Mouse (Mus musculus): ENCODE measurements around the gene Fcna.

The Fcna gene

DNA sequence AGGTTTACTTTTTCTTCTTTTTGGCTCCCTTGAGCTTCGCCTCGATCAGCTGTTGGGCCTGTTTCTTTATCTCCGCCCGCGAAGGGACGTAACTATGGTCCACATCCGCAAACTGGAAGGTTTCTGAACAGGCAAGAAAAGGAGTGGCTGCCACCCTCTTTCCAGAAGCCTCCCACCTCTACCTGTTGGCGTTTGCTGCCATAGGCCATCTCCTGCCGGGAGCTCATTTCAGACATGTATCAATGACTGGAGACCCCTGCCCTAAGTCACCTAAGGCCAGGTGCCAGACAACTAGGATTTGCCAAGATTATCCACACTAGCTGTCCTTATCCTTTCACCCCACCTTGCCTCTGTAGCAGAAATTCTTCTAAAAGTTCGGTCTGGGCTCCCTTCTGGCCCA lies 19.2 kb downstream of the Fcna start:
- no peak for DNase-seq (ENCODE audit: low spot score in 2 of 2)

DNA sequence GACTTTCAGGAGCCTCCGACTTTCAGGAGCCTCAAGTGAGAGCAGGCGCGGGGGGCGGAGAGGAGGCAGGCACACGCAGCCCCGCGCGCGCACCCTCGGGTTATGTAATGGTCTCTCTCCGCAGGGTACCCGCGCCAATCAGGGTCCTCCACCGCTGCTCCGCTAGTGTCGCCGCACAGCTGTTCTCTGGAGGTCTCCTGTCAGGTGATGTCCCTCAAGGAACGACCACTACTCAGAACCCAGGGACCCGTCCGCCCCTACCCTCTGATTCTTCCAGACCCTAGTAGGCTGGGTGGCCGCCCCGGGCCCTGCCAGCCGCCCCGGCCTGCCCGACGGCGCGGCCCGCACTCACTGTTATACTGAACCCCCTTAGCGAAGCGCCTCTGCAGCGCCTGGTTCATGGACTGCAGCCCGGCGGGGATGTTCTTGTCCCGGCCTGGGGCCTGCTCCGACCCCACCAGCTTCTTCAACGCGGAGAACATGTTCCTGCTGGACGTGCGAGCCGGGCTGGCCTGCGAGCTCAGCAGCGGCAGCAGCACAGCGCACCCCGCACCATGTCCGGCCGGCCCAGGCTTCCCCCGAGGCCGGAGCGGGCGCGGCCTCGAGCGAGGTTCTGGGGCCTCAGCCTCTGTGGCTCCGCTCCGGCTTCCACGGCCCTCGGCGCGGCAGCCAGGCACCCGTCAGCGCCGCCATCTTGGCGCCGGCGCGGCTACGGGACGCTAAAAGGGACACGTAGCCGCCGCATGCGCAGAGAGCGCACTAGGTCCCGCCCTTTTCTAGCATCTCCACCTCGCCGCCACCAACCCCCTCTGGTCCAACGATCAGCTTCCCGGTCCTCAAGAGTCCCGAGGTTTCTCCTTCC lies 19.8 kb downstream of the Fcna start, which contains the start of gene Rabl6:
Rabl6 (minus strand) TSS at position 761 of the 862 bp plus-strand sequence.
- DNase-seq (ENCODE audit: low spot score in 2 of 2): peak; percentile 71 to 80

DNA sequence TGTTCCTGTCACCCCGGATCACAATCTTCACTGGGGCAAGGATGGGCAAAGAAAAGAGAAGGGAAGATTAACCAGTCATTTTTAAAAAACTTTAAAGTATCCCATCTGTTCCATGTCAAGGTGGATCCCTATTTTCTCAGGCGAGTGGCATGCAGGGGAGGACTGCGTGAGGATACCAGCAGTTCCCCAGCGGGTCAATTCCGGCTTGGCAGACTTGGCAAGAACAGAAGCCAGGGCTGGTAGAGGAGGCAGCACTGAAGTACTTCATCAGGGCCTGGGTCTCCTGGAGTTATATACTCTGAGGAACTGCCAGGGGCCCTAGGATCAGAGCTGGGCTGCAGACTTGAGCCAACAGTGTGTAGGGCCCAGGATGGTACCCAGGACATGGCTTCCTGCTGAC lies 25.3 kb downstream of the Fcna start:
- DNase-seq (ENCODE audit: low spot score in 2 of 2): no peak

DNA sequence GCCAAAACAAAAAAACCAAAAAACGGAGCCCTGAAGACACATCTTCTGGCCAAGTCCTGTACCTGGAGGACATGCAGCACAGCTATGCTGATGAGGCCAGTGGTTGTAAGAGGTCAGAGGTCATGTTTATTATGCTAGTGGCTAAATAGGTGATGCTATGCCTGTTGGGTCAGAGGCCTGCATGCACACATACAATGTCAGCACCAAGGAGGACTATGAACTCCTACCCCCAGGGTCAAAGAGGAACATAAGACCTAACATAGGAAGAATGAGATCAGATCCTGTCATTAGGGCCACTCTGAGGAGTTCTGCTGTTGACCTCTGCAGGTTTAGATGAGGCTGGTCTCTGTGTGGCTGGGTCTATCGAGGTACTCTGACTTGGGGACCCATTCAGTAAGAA lies 27.8 kb downstream of the Fcna start:
- DNase-seq (ENCODE audit: low spot score in 2 of 2): no peak

DNA sequence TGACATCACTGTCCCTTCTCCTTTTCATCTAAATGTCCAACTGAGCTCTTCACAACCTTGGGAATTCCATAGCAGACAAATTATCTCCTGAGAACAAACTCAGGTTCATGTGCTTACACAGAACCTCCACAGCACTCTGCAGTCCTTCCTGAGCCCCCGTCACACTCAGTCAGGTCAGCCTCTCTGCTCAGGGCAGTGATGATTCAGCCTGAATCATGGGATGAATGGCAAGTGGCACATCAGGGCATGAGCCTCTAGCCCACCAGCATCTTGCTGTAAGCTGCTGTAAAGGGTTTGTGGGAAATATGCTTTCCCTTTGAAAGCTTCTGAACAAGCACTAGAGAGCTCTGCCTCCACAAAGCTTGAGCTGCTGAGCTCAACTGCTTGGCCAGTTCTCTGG lies 29.1 kb downstream of the Fcna start:
- DNase-seq (ENCODE audit: low spot score in 2 of 2): no peak

DNA sequence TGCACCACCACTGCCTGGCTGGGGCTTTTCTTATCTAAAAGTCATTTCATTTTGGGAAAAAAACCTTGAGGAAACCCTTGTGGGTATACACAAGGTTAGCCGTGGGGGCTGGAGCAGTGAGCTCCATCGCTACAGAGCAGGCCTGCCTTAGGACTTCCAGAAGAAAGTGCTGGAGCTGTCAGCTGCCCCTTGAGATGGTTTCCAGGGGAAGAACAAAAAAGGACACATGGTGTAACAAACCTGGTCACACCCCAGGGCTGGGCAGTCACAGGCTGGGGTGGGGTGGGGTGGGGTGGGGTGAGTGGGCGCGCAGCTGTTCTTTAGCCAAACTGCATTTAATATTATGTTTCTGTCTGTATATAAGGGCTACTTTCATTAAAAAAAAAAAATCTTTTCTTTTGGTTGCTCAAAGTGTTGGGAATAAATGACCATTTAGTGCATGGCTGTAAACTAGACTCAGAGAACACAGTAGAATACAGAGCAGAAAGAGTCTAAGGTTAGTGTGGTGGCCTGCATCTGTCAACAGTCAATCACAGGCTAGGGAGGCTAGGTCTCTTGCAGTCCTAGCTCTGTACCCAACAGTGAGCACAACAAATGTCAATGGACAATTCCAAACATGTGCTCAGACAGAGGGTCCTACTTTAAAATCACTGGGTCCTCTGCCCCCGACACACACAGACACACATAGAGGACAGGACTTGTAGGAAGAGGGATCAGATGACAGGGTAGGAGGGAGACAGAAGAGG lies 30.9 kb downstream of the Fcna start:
- no peak for DNase-seq (ENCODE audit: low spot score in 2 of 2)

DNA sequence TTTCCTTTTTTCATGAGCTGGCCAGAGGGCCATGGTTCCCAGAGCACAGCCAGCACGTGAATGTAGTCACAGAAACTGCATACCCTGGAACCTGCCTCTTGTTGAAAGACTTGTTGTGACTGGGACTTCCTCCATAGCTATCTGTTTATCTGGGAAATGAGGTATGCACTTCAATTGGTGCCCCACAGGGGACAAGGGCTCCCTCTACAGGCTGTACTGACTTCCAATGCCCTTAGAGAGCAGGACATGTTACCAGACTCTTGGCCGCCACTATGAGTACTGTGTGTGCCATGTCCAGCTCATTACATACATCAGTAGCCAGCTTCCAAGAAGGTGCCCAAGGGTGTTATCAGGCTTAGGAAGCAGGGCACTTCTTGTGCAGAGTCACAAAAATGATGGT lies 36.0 kb downstream of the Fcna start:
- no peak for DNase-seq (ENCODE audit: low spot score in 2 of 2)

DNA sequence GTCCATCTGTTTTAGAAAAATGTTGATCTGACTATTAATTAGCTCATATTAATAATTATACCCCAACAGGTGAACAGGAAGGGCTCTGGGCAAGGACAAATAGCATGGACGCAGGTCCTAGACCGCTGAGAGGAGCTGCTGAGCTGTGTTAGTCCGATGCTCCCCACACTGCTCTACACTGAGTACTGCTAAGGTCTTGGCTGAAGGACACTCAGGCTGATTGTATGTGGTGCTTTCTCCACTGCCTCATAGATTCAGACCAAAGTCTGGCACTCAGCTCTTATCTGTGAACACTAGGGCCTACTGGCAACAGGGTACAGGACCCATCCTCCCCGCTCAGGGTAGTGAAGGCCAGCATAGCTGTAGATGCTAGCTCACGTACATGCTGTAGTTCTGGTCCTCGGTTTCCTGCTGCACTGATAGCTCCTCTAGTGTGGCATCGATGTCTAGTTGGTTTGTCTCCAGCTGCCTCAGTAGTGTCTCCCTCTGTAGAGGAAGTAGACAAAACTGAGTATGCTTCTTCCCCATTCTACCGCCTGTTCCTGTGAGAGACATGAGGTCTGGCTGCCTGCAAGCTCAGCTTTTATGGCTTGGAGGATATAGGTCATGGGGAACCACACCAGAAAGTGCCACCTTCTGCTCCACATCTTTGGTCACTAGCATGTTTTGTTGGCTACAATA lies 39.5 kb downstream of the Fcna start:
- no peak for DNase-seq (ENCODE audit: low spot score in 2 of 2)

DNA sequence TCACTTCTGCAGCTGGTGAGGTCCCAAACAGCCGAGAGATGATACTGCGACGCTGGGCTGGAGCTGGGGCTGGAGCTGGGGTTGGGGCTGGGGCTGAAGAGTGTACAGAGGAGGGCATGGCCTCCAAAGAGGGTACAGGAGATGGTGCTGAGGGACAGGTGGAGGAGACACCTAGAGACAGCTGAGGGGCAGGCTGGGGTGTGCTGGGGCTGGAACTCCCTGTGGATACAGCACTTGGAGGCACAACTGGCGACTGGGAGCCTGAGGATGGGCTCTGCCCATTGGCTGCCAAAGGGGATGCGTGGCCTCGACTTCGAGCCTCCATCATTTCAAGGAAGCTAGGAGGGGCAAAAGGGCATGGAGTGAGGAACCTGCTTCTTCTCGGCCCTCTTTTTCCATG lies 40.5 kb downstream of the Fcna start:
- DNase-seq (ENCODE audit: low spot score in 2 of 2): no peak

DNA sequence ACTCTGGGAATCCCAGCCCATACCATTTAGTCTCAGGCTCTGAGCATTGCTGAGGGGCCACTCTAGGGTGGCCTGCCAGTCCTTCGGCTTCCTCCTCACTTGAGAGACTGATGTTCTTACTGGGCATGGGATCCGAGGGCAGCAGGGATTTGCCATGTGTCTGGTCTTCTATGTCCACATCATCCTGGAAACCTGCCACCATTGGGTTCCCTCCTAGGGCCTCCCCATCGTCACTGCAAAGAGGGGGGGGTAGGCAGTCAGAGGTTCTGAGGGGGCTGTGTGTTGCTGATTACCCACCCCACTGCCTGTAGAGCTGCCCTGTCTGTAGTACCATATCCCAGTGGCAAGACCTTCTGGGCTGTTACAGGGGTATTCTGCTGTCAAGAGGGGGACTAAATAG lies 42.2 kb downstream of the Fcna start:
- DNase-seq (ENCODE audit: low spot score in 2 of 2): no peak

DNA sequence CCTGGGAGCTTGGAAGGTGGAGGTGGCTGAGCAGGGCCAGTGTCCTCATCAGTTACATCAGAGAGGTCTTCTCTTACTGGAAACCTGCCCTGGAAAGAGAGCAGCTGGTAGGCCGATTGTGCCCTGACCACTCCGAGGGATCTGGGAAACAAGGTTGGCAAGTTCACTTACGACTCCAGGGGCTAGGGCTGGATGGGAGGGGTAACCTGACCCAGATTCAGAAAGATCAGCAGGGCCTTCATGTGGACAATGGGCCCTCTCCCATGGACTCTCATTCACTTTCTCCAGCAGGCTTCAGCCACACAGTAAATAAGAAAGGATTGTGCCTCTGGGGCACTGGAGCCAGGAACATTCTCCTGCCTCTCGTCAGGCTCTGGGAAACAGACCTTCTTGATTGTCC lies 43.0 kb downstream of the Fcna start:
- no peak for DNase-seq (ENCODE audit: low spot score in 2 of 2)

DNA sequence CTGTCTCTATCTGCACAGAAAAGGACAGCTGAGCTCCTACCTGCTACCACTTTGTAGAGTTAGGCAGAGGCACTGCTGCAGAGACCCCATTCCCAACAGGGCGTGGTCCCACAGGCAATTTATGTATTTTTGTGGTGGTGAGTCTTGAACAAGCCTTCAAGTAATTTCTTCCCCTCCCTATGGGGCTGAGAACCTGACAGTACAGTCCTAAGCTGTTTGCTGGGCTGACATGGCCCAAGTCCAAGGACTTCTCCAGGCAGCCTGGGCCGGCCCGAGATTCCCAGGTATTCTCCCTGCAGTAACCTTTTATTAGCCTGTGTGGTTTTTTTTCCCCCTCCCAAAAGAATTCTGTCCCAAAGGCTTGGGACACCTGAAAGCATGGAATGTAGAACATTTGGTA lies 43.7 kb downstream of the Fcna start:
- no peak for DNase-seq (ENCODE audit: low spot score in 2 of 2)

DNA sequence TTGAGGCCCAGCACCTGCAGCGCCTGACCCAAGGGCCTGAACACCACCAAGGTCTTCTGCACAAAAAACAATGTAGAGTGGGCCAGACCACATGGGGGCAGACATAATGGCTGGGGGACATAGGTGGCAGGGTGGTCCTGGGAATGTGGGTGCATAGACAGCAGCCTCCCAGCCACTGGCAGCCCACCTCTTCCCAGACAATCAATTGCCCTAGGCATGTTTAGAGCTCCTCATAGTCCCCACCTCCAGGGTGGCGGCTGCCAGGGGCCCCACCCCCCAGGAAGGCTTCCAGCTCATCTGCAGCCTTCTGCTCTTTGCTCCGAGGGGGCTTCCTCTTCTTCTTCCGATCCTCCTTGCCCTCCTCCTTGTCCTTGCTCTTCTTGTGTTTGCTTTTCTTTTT lies 44.3 kb downstream of the Fcna start:
- DNase-seq (ENCODE audit: low spot score in 2 of 2): no peak

DNA sequence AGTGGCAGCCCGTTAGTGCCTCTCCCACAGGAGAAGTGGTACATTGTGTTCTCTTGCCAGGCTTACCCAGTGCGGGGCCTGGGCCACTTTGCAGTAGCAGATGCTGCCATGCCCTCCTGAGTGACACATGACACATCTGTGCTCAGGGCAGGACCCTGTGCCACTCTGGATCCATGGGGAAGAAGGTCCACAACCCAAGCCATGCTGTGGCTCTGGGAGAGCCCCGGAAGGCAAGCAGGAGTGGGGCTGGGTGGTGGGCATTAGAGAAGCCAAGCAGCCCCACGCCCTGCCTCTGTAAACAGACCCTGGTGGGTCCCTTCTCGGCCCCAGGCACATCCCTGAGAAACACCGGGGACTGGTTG lies 44.7 kb downstream of the Fcna start:
- DNase-seq (ENCODE audit: low spot score in 2 of 2): no peak

DNA sequence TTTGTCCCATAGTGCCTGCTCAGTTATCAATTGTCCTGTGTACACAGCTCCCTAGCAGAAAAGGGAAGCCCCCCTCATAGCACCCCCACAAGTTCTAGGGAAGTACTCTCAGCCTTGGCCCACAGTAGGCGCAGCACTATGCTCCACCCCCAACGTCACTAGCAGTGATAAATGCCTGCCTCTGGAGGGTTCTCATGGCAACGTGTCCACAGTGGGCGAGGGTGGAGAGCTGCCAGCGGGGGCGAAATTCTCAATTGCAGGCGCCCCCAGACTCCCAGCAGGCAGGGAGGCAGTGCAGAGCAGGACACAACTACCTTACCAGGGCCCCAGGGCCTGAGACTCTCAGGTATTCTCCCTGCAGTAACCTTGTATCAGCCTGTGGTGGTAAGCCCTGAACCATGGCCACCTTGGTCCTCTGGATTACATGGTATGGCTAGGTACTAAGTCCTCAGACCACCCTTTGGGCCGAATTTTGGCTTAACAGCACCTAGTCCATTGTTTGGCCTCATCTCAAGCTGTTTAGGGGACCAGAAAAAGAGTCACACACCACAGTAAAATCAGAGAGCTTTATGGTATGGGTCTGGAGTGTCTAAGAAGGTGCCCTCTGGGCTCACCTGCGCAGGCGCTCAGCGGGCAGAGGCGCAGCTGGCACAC lies 45.2 kb downstream of the Fcna start:
- no peak for DNase-seq (ENCODE audit: low spot score in 2 of 2)

DNA sequence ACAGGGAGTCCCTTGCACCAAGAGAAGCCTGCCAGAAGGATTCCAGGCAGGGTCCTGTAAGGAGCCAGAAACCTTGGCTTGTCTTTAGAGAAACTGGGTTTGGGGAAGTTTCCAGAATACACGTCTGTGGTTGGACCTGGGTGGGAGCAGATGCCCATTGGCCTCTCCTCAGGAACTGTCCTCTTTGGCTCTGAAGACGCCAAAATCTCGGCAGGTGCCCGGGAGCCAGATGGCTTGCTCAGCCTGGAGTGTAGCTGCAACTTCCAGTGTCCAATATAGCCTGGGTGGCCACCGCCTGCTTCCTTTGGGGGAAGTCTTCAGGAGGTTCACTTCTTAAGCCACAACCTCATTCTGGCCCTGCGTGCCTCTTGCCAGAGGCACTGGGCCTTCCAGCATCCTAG lies 45.9 kb downstream of the Fcna start:
- DNase-seq (ENCODE audit: low spot score in 2 of 2): no peak

DNA sequence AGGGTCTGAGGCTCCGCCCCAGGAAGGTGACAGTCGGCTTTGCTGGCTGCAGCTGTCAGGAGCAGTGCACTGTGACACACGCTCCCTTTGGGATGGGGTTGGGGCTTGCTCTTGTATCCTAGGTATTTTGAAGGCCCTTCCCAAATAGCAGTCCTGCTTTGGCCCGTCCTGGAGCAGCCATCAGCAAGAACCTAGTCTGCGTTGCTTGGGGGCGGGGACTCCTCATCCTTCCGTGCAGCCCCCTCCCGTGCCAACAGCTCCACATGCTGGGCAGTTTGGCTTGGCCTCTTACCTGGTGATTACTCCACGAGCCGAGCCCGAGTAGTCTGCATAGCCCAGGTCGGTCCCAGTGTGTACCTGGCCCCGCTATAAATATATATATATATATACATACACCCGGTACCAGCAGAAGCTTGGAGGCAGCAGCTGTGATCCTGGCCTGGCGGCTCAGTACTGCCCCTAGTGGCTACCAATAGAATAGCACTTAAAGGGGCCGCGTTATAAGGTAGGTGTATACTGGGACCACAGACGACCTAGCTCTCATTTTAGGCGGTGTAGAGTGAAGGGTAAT lies 46.5 kb downstream of the Fcna start, which contains the start of gene Ajm1:
Ajm1 (minus strand) TSS at position 464 of the 571 bp plus-strand sequence.
- DNase-seq (ENCODE audit: low spot score in 2 of 2): peak in 1 of 2 experiments; percentile 45

DNA sequence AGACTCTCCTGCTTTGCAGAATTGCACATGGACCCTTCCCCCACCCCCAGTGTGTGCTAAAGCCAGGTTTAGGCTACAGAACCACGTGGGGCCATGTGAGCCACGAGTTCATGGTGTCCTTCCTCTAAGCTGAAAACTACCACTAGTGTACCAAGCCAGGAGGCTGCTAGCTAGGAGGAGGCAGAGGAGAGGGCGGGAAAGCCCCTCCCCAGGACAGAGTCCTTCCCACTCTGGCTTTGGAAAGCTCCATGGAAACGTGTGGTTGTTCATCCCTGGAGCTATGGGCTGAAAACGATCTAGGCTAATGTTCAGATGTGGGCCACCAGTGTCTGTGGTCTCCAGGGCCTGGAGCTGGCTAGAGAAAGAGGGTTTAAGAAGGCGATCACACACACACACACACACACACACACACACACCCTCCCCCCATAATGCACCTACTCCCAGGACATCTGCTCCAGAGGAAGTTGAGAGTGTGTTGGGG lies 47.2 kb downstream of the Fcna start:
- no peak for DNase-seq (ENCODE audit: low spot score in 2 of 2)

DNA sequence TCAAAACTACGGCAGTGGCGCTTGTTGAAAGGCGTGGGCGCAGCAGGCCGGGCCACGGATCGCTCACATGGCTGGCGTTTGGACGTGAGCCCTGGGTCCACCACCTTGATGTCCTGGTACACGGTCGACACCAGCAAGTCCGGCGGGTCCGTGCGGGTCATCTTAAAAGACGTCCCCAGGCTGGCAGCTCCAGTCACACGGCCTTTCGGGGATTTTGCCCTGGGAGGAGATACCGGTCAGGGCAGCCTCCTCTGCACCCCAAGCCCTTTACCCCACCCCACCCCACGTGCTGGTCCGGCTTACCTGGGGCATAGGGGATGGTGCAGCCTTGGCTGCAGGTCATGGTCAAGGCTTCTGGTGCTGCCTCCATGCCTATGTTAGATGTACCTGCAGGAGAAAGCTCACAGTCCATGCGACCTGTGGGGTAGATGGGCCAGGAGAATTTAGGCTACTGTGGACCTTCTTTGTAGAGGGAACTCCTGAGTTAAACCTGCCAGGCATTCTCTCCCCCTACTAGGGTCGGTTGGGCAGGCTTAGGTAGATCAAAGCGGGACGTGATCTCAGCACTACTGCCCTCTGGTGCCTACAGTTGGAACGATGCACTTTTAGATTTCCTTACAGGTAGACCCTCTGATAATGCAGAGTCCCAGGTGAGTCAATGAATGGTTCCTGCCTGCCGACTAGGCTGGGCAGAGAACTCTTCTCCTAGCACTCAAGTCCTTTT lies 47.9 kb downstream of the Fcna start:
- DNase-seq (ENCODE audit: low spot score in 2 of 2): peak in 1 of 2 experiments; percentile 49

DNA sequence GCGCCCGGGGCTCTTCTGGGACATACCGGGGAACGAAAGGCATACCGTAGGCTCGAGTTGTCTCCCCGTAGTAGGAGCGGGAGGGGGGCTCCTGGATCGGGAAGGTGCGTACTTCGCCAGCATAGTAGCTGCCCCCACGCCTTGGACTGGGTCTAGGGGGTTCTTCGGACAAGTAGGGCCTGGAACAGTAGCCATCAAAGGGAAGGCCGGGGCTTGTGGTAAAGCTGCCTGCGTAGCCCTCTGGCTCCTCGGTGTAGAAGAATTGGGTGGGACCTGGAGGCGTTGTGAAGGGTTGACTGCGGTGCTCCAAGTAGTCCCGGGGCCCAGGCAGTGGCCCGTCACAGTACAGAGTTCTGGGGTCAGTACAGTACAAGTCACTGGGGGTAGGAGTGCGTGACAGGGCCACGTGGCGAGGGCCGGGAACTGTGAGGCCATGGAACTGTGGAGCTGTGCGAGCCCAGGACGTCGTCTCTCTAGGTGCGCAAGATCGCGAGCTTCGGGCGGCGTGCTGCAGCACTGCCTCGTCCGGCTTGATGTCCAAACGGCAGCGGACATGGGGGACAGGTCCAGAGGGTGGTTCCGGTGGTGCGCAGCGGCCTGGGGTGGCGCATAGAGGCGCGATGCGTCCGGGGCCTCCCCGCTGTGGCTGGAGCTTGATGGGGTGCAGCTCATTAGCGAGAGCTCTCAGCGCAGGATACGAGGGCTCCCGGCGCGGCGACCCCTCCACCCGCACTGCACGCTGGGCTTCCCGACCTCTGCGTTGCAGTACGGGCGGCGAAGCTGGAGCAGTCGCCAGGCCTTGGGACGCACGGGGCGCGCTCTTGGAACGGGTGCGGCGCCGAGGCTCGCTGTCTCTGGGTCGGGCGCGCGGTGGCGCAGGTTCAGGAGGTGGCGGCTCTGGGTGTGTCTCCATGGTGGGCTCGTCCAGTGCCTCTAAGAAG lies 48.8 kb downstream of the Fcna start:
- DNase-seq (ENCODE audit: low spot score in 2 of 2): no peak

Data from spleen, postnatal 14 days (tissue).